Mouse (Mus musculus): ENCODE data around the gene Parva.

Gene Parva

DNA sequence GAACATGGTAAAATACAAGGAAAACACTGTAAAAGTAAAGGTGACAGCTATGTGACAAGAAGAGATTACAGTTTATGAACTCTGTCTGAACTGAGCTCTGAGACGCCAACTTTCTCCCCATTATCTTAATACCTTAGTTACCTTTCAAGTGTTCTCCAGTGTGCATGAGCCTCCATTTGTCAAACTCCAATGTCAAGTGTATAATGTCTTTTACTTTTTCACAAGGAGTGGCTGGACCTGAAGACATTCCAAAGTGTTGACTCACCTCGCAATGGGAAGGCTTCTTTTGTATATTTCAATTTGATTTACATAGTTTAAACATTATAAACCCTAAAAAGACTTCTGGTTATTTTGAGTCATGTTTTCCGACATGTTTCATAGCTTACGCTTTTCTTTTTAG is 3.9 kb upstream of the Parva start:
- no peak for DNase-seq (ENCODE audit: low spot score)

DNA sequence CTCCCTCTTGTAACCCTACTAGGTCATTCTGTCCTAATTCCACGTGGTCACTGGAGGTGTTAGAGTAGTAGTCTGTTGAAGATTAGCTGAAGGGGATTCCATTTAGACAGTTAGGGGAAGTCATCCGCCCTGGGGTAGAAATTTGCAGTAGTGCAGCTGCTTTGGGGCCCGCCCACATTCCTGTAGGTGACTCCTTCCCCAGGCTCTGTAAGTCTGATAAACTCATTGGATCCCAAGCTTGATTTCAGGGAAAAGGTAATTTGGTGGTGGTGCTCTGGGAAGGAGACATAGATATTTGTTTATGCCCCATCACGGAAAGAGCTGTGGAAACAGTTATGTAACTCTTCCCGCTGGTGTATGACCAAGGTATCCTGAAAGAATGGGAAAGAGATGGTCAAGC is 494 bp upstream of the Parva start:
- no peak for DNase-seq (ENCODE audit: low spot score)

GRCm38 (mm10) chr7:112428158-112428535 is 842 bp downstream of the Parva start:
- peak; percentile 83 for DNase-seq (ENCODE audit: low spot score)

DNA sequence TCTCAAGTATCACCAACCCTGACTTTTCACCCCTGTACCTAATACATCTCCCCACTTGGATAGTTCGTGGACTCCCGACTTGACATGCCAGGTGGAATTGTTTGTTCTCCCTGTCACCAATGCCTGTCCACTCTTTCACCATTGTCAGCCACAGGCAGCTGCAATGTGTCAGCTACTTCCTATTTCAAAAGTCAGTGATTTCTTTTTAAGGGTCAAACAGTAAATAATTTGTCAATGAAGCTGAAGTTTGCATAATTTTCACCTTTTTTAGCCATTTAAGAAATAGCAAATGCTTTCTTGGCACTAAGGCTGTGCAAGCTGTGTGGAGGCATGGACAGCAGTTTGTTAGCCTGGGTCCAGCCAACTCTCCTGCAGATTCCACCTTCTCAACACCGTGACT is 12.5 kb downstream of the Parva start:
- DNase-seq (ENCODE audit: low spot score): no peak

DNA sequence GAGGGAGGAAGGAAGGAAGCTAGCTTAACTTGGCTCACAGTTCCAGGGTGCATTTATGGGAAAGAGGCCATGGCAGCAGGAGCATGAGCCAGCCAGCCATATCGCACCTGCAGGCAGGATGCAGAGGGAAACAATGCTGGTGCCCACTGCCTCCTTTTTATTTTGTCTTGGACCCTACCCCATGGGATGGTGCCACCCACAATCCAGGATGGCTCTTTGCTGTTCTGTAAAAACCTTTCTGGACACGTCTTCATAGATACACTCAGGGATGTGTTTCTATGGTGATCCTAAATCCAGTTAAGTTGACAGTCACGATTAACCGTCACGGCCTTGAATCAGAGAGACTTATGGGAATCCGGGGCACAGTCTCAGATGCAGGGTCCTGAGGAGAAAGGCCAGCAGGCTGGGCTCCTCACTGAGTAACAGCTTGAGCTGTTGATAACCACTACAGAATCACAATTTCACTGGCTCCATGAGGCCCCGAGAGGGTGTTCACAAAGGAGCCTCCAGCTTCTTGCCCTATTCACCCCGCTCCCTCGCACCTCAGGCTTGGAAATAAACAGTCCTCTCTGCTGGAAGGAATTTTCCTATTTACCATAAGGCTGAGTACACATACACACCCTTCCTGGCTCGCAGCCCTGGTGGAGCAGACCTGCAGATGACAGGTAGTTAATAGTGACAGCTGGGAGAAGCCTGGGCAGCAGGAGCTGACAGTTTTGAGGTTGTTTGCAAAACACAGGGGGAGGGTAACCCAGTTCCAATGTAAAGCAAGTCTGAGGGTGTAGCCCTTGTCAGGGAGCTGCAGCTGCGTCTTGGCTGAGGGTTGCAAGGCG is 17.1 kb downstream of the Parva start:
- DNase-seq (ENCODE audit: low spot score): peak; percentile 46

GRCm38 (mm10) chr7:112444985-112445367 is 17.7 kb downstream of the Parva start:
- DNase-seq (ENCODE audit: low spot score): no peak

GRCm38 (mm10) chr7:112446498-112446897 is 19.2 kb downstream of the Parva start:
- no peak for DNase-seq (ENCODE audit: low spot score)

DNA sequence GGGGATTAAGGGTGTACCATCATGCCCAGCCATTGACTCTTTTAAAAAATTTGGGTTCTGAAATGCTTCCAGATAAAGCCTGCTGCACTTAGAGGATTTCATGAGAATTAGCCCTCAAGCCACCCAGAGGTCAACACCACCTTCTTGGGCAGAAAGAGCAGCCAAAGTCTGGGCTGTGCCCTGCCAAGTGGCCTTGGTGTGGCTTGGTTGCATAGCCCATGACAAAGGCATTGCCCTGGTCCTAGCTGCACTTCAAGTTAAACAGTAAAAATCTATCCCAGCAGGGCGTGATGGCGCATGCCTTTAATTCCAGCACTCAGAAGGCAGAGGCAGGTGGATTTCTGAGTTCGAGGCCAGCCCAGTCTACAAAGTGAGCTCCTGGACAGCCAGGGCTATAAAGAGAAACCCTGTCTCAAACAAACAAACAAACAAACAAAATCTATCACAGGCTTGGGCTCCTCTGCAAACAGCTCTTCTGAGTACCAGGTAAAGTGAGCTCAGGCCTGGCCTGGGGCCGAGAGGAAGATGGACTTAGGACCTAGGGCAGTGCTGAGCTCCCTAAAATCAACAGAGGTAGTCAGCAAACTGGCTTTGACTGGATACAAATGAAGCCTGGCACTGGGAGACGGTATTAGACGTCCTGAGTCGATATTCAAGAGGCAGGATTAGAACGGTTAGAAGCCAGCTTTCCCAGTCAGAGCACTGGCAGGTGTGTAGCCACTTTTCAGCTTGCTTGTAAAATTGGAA is 22.8 kb downstream of the Parva start:
- DNase-seq (ENCODE audit: low spot score): no peak

- no peak for DNase-seq (ENCODE audit: low spot score)
Measured at GRCm38 (mm10) chr7:112452471-112452870, 25.2 kb downstream of the Parva start.

DNA sequence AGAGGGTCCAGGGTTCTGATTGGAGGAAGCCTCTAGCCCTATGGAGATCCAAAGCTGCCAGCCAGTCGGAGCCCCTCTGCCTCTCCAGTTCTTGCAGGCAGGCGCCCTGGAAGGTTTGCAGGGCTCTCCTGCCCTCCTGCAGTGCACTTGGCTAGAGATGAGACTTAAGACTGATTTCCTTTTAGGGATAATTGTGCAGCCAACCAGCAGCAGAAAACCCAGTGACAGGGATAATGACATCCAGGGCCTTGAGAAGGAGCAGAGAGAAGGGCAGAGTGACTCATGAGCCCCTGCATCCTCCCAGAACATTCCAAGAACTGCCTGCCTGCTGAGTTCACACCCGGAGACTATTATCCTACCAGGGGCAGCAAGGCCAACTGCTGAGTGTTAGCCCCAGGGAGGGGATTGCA is 26.5 kb downstream of the Parva start:
- no peak for DNase-seq (ENCODE audit: low spot score)

- no peak for DNase-seq (ENCODE audit: low spot score)
Measured at GRCm38 (mm10) chr7:112454380-112454779, 27.1 kb downstream of the Parva start.

- no peak for DNase-seq (ENCODE audit: low spot score)
Measured at GRCm38 (mm10) chr7:112454951-112455350, 27.6 kb downstream of the Parva start.

- no peak for DNase-seq (ENCODE audit: low spot score)
Measured at GRCm38 (mm10) chr7:112455566-112456110, 28.3 kb downstream of the Parva start.

DNA sequence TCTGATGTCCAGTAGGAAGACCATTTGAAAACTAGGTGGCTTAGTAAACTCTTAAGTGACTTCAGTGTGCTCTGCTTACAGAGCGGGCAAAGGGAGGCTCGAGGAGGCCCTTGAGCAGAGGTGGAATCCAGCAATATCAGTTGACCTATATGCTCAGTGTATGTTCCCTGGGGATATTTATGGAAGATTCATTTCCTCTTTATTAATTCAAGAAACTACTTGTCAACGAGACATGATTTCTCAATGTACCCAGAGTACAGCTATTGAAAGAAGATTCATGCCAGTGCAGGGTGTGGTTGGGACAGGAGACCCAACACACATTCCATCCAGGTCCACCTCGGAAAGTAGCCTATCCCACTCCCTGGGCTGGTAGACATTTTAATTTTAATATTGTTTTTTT is 30.1 kb downstream of the Parva start:
- no peak for DNase-seq (ENCODE audit: low spot score)

- DNase-seq (ENCODE audit: low spot score): no peak
Measured at GRCm38 (mm10) chr7:112457920-112458319, 30.6 kb downstream of the Parva start.

DNA sequence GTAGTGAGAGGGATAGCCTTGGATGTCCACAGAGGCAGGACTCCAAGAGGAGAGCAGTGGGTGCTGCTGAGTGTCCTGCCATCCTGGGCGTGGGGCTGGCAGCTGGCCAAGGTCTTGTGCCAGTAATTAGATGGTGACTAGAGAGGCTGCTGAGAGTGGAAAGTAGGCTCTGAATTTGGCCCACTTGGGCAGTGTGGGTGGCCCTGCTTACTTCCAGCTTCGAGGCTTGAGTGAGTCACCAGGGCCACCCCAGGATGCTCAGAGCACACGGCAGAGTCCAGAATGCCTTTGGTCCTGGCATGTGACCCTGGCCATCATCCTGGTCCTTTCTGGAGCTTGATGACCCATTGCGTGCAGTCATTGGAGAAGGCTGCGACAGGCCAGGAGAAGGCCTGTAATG is 31.1 kb downstream of the Parva start:
- DNase-seq (ENCODE audit: low spot score): no peak

DNA sequence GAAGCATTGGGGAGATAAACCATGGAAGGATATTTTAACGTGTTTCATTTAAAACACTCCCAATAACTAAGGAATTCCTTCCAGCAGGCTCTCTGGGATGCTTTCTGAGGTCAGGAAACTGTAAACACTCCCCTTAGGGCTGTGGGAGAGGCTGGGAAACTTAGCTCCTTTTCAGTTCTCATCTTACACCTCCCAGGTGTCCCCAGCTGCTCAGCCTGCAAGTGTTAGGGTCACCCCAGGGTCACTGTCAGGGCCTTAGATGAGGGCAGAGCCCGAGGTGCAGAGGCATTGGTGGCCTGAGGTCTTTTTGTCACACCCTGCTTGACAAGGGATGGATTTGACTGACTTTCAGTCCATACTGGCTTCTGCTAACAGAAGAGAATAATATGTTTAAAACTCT is 35.8 kb downstream of the Parva start:
- no peak for DNase-seq (ENCODE audit: low spot score)

GRCm38 (mm10) chr7:112465920-112466319 is 38.6 kb downstream of the Parva start:
- DNase-seq (ENCODE audit: low spot score): peak; percentile 29

- DNase-seq (ENCODE audit: low spot score): no peak
Measured at GRCm38 (mm10) chr7:112466786-112467185, 39.5 kb downstream of the Parva start.

DNA sequence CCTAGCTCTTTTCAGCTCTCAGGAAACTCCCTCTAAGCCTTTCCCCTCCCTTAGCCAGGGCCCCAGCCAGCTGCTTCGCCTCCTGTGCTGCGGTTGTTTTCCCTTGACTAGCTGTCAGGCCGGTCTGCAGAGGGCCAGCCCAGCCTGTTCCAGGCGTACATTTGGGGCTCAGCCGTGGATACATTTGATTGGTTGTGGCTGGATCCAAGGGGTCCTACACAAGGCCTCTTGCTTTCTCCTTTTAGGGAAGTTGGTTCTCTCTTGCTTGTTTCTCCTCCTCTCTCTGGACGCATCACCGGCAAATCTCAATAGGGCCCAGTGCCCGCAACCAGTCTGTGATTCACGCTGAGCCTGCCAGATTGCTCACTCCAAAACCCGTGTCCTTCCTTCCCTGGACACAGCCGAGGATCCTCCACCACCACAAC is 40.4 kb downstream of the Parva start:
- peak; percentile 71 for DNase-seq (ENCODE audit: low spot score)

DNA sequence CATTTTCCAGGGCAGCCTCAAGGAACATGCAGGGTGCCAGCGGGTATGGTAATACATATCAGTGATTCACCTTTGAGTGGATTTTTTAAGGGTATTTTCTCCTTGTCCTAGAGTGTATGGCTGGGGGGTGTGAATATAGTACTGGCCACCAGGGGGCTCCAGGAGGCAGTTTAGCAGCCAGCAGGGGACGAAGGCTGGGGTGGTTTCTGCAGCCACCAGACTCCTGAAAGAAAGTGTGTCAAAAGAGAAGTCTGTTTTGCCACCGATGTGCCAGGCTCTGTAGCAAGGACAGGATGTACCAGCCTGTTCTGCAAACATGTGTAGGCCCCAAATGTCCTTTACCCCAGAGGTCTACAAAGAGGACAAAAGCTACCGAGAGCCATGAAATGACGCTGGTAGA is 42.5 kb downstream of the Parva start:
- peak; percentile 89 for DNase-seq (ENCODE audit: low spot score)

GRCm38 (mm10) chr7:112471316-112471715 is 44.0 kb downstream of the Parva start:
- no peak for DNase-seq (ENCODE audit: low spot score)

- no peak for DNase-seq (ENCODE audit: low spot score)
Measured at GRCm38 (mm10) chr7:112472024-112472707, 44.9 kb downstream of the Parva start.
